Mouse (Mus musculus) CD8-positive naive resting alpha-beta T cell, adult 2 months (primary cell): ENCODE measurements around the gene Fbxo41.
"Not testable (repeated sequence)": the region's sequence is repeated elsewhere in the genome, so short reads cannot be mapped to it uniquely, and the experiment has no call there.

Experiments
- DNase-seq, 2 experiments: peaks; one replicate each; pipeline ENCODE4 v3.0.0; 2022; ENCODE audit warnings: low read depth in 2 of 2, low spot score in 2 of 2

The Fbxo41 gene

GRCm38 (mm10) chr6:85450697-85451663 is 51.8 kb downstream of the Fbxo41 start, which contains the start of gene Cct7:
Gene Cct7 (plus strand): TSS chr6:85451514.
- peak; percentile 96 for DNase-seq

GRCm38 (mm10) chr6:85450140-85450539 is 52.7 kb downstream of the Fbxo41 start:
- DNase-seq = not testable (repeated sequence)

DNA sequence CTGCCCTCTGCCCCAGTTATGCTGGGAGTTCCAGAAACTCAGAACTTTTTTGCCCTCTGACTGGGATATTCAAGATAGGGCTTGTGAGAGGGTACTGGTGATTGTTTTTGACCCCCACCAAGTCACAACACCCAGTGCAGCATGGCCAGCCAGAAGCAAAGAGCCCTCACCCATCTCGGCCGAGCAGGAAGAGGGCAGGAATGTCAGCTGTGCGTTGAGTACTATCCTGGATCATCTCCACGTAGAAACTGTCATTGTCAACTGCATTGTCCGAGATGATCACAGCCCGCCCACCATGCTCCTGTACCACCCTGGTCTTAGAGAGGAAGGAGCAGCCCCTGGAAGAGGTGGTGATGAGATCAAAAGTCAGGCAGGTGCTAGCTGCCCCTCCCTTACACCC is 55.4 kb downstream of the Fbxo41 start:
- no peak for DNase-seq

DNA sequence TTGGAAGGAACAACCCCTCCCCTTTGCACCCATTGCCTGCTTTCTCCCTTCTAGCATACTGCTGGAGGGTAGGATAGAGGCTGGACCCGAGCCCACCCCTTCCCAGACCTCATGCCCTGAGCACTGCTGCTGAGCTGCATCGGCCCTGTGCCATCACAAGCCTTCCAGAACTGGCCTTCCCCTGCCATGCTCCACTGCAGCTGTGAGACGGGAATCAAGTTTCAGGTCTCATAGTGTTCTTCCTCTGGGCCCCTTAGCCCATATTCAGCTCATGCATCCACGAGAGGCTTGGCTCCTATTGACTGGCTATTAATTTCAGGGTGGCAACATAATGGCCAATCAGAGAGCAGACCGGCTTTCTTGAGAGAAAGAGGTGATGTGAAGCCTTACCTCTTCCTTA is 57.5 kb downstream of the Fbxo41 start:
- DNase-seq = no peak

DNA sequence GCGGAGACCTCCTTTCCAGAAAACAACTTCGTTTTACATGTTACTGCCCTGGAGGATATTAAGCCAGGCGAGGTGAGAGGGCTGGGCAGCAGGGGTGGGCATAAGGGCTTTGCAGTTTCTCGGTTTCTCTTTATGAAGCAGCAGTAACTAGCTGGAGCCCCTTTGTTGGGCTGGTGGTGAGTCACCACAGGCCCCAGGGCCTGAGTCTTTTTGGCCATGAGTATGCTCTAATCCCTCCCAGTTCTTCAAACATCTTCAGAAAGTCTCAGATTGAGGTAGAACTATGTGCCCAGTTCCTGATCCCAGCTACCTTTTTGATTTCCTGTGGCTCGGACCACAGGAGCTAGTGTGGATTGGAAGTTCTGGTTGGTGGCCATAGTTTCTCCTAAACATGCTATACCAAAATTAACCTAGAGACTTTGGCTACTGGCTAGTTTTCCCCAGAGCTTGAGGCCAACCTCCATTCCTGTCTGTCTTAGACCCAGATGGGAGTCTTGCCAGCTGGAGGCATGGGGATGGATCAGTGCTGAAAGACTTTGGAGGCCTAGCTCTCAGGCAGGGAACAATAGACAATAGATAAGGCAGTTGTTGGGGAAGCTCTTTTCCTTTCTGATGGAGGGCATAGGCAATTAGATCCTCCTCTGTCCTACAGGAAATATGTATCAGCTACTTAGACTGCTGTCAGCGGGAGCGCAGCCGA is 58.4 kb downstream of the Fbxo41 start:
- no peak for DNase-seq

- no peak for DNase-seq
Observed at GRCm38 (mm10) chr6:85443488-85444233, 59.1 kb downstream of the Fbxo41 start.

DNA sequence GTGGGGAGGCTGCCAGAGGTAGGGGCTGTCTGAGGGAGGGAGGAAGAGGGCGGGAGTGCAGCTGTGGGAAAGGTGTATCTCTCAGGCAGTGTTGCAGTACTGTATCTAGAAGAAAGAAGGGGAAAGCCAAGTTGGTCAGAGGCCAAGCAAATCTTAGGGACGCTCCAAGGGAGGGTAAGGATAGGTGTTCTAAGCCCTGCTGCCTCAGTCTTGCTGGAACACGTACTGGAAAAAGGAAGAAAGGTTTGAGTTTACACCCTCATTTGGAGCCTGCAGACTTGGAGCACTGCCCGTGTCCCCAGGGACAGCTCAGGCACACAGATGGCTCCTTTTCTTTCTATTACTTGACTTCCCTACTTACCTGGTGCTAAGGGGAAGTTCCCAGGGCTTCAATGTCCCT is 61.7 kb downstream of the Fbxo41 start:
- no peak for DNase-seq

- DNase-seq = no peak
Observed at GRCm38 (mm10) chr6:85436631-85437030, 66.2 kb downstream of the Fbxo41 start.

- DNase-seq = no peak
Observed at GRCm38 (mm10) chr6:85436204-85436603, 66.6 kb downstream of the Fbxo41 start.

- DNase-seq = no peak
Observed at GRCm38 (mm10) chr6:85433865-85434264, 68.9 kb downstream of the Fbxo41 start.

DNA sequence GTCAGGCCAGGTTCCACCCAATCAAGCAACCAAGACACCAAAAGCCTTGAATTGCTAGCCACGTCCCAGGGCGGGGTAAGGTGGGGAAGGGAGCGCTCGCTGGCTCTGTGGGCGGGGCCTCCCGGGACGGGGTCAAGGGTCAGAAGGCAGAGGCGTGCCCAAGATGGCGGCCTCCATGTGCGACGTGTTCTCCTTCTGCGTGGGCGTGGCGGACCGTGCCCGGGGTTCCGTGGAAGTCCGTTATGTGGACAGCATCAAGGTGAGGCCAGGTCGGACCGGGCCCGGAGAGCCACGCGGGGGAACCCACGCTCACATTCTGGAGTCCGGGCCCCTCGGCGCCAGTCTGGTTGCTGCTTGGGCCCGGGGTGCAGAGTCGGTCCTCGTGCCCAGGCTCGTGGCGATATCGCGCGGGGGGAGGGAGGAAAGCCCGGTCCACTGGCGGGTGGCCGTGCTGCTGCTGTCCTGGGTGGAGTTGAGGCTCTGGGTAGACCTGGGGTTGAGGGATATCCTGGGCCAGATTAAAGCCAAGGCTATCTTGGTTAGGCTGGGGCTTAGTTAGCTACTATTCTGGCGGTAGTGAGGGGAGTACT is 70.9 kb downstream of the Fbxo41 start, which contains the start of gene Smyd5:
Smyd5 (plus strand) TSS at position 148 of the 590 bp plus-strand sequence.
- peak; percentile 78 to 88 for DNase-seq

- no peak for DNase-seq
Observed at GRCm38 (mm10) chr6:85431274-85431841, 71.4 kb downstream of the Fbxo41 start.

DNA sequence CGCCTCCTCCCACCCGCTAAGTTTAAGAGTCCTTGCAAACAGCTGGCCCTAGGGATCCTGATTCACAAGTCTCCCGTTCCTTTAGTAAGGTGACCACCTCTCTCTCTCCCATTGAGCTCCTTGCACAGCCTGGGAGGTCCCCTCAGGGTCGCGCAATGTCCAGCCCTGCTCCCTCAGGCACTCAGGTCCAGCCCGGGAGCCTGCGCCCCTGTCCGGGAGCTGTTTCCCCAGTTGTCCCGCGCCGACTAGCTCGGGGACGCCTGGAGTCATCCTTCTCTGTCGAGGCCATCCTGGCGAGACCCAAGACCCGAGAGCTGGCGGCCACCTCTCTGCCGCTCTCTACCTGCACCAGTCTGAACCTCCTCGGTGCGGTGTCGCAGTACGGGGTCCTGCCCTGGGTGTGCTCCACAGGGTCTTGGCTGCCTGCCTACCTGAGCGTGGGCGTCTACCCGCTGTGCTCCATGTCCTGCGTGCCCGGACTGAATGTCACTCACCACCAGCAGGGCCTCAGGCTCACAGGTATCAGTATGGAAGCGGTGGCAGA is 78.9 kb downstream of the Fbxo41 start, which contains the start of gene Noto:
Noto (plus strand) TSS at position 51 of the 544 bp plus-strand sequence.
- DNase-seq = no peak
